Comparison of ENCODE assay signal across 15 mouse cellular contexts in the genomic region with DNA sequence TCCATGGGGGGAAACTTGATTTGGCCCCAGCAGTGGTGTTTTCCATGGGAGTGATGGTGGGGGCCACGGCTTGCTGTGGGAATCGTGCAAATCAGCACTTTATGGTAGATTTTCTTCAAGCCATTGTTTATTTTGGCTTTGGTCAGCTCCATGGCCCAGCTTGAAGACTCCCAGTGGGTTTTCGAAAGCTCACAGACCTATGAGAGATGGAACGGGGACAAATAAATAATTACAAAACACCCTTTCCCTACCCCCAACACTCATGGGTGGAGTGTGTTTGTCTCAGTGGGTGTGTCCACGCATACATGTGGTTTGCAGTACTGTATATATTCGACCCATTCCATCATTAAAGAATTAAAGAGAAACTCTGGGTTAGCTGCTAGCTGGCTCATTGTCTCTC. TPM values are rescaled to one million over a fixed set of nuclear protein-coding genes. Genes with fewer than 3 reads are reported as not detected.
DNase-seq lines count a peak whose midpoint lies in the region; ATAC-seq and TF ChIP-seq lines count a peak whose summit lies in the region.
"Had no signal": no experiment of that assay in that cellular context is flagged by ENCODE, and none has a peak within 500 bp of the region (broad histone marks: within the 10 kb centered on the region; RNA-seq: fewer than 3 reads in every experiment).

No protein-coding gene starts in this region.

- no peak overlapping the region for H3K9ac ChIP-seq in kidney, postnatal 0 days (ENCODE audit: low read depth, low read length)
- H3K9ac ChIP-seq in forebrain, embryonic 13.5 days = no peak overlapping the region
- no peak overlapping the region for H3K9ac ChIP-seq in hindbrain, embryonic 15.5 days
- H3K9ac ChIP-seq in neural tube, embryonic 15.5 days (replicated peaks) = no peak overlapping the region
- H3K9ac ChIP-seq: embryonic facial prominence, embryonic 15.5 days; lung, embryonic 14.5 days had no signal

- DNase-seq in kidney, postnatal 0 days (ENCODE audit: low spot score) = peak; percentile 50
- no peak for DNase-seq in kidney, adult 11 months
- no peak for DNase-seq in urinary bladder, postnatal 10 days (ENCODE audit: low spot score)
- DNase-seq in ovary, postnatal 14 days (ENCODE audit: low spot score) = no peak
- DNase-seq: adrenal gland, postnatal 36 days; heart, postnatal 10 days; lung, embryonic 14.5 days; right cerebral cortex, adult 18-20 months; thymus, postnatal 4 days had no signal

- H3K4me1 ChIP-seq in kidney, postnatal 0 days (replicated peaks; ENCODE audit: insufficient read depth, low read length) = no peaks in the 10 kb centered on the region
- H3K4me1 ChIP-seq in forebrain, embryonic 13.5 days = peaks cover 15% of the 10 kb centered on the region
- H3K4me1 ChIP-seq in hindbrain, embryonic 15.5 days (replicated peaks) = peaks cover 9% of the 10 kb centered on the region
- H3K4me1 ChIP-seq in neural tube, embryonic 15.5 days = peaks cover 7% of the 10 kb centered on the region; the same call in 1 of the 2 replicates

- H3K36me3 ChIP-seq in kidney, postnatal 0 days (ENCODE audit: insufficient read depth, low read length) = no peaks in the 10 kb centered on the region
- H3K36me3 ChIP-seq in forebrain, embryonic 13.5 days (ENCODE audit: poor library complexity, severe bottlenecking) = no peaks in the 10 kb centered on the region
- no peaks in the 10 kb centered on the region for H3K36me3 ChIP-seq in hindbrain, embryonic 15.5 days
- no peaks in the 10 kb centered on the region for H3K36me3 ChIP-seq in neural tube, embryonic 15.5 days
- H3K36me3 ChIP-seq: embryonic facial prominence, embryonic 15.5 days had no signal

- H3K9me3 ChIP-seq in kidney, postnatal 0 days (replicated peaks; ENCODE audit: low read length) = no peaks in the 10 kb centered on the region
- no peaks in the 10 kb centered on the region for H3K9me3 ChIP-seq in forebrain, embryonic 13.5 days (replicated peaks)
- H3K9me3 ChIP-seq in hindbrain, embryonic 15.5 days = no peaks in the 10 kb centered on the region
- no peaks in the 10 kb centered on the region for H3K9me3 ChIP-seq in neural tube, embryonic 15.5 days (replicated peaks)
- H3K9me3 ChIP-seq: embryonic facial prominence, embryonic 15.5 days had no signal

- H3K4me3 ChIP-seq in kidney, postnatal 0 days (replicated peaks; ENCODE audit: low read depth, low read length) = no peak overlapping the region
- no peak overlapping the region for H3K4me3 ChIP-seq in forebrain, embryonic 13.5 days
- no peak overlapping the region for H3K4me3 ChIP-seq in hindbrain, embryonic 15.5 days
- no peak overlapping the region for H3K4me3 ChIP-seq in neural tube, embryonic 15.5 days (replicated peaks)
- H3K4me3 ChIP-seq: embryonic facial prominence, embryonic 15.5 days had no signal

- H3K27me3 ChIP-seq in kidney, postnatal 0 days (ENCODE audit: insufficient read depth, low read length) = no peaks in the 10 kb centered on the region
- no peaks in the 10 kb centered on the region for H3K27me3 ChIP-seq in forebrain, embryonic 13.5 days
- no peaks in the 10 kb centered on the region for H3K27me3 ChIP-seq in hindbrain, embryonic 15.5 days
- no peaks in the 10 kb centered on the region for H3K27me3 ChIP-seq in neural tube, embryonic 15.5 days (replicated peaks)
- H3K27me3 ChIP-seq: embryonic facial prominence, embryonic 15.5 days had no signal

- ATAC-seq in kidney, postnatal 0 days (replicated peaks; ENCODE audit: low FRiP score, low read depth) = no peak
- no peak for ATAC-seq in forebrain, embryonic 13.5 days
- no peak for ATAC-seq in hindbrain, embryonic 15.5 days (ENCODE audit: low FRiP score, low read depth)
- ATAC-seq in neural tube, embryonic 15.5 days (ENCODE audit: low FRiP score) = no peak
- ATAC-seq: CD4-positive, CD25-positive, alpha-beta regulatory T cell, adult 4 months; intestine, embryonic 16.5 days had no signal

- no peak for TF ChIP-seq CTCF in kidney, postnatal 0 days (IDR thresholded peaks at IDR 0.05; ENCODE audit: low read depth)

- H3K27ac ChIP-seq in kidney, postnatal 0 days = no peak overlapping the region
- H3K27ac ChIP-seq in forebrain, embryonic 13.5 days = 0 out of 2 replicates have a peak overlapping the region, but pooled peaks have one; percentile 19
- no peak overlapping the region for H3K27ac ChIP-seq in hindbrain, embryonic 15.5 days (replicated peaks)
- no peak overlapping the region for H3K27ac ChIP-seq in neural tube, embryonic 15.5 days (replicated peaks)

- peak overlapping the region; percentile 30 for H3K4me2 ChIP-seq in kidney, postnatal 0 days (ENCODE audit: low read length)
- H3K4me2 ChIP-seq in forebrain, embryonic 13.5 days = peak overlapping the region; percentile 42
- H3K4me2 ChIP-seq in hindbrain, embryonic 15.5 days = peak overlapping the region; percentile 36
- H3K4me2 ChIP-seq in neural tube, embryonic 15.5 days = peak overlapping the region; percentile 28
- H3K4me2 ChIP-seq: embryonic facial prominence, embryonic 15.5 days; lung, embryonic 14.5 days had no signal

- WGBS in kidney, postnatal 0 days = 46% methylated on average over 6 of the region's 6 CpGs
- 33% methylated on average over 6 of the region's 6 CpGs for WGBS in forebrain, embryonic 13.5 days
- WGBS in hindbrain, embryonic 15.5 days = 27% methylated on average over 6 of the region's 6 CpGs
- WGBS in neural tube, embryonic 15.5 days = 43% methylated on average over 6 of the region's 6 CpGs

RNA-seq across cellular contexts. Expression of gene Mxi1, which starts 3.1 kb away (rescaled TPM):
- polyA plus RNA-seq in kidney, postnatal 0 days (2015; fragmentation: Nextera tagmentation; extraction: Ambion mirVana) = 51.9 and 55.0 TPM in 2 replicates
- 21.0 and 26.7 TPM in 2 replicates for polyA plus RNA-seq in forebrain, embryonic 13.5 days (2015; fragmentation: Nextera tagmentation; extraction: Ambion mirVana)
- polyA plus RNA-seq in hindbrain, embryonic 15.5 days (2015; fragmentation: Nextera tagmentation; extraction: Ambion mirVana) = 48.7 and 52.7 TPM in 2 replicates
- polyA plus RNA-seq in neural tube, embryonic 15.5 days (2015; fragmentation: Nextera tagmentation; extraction: Ambion mirVana) = 40.0 and 40.8 TPM in 2 replicates
